Mouse (Mus musculus): ENCODE data around the gene Clstn2. TPM values are rescaled to one million over a fixed set of nuclear protein-coding genes. Genes with fewer than 3 reads are reported as not detected.

Gene Clstn2
- polyA plus RNA-seq, 1 experiment from 2014 or later: 15.3 TPM

DNA sequence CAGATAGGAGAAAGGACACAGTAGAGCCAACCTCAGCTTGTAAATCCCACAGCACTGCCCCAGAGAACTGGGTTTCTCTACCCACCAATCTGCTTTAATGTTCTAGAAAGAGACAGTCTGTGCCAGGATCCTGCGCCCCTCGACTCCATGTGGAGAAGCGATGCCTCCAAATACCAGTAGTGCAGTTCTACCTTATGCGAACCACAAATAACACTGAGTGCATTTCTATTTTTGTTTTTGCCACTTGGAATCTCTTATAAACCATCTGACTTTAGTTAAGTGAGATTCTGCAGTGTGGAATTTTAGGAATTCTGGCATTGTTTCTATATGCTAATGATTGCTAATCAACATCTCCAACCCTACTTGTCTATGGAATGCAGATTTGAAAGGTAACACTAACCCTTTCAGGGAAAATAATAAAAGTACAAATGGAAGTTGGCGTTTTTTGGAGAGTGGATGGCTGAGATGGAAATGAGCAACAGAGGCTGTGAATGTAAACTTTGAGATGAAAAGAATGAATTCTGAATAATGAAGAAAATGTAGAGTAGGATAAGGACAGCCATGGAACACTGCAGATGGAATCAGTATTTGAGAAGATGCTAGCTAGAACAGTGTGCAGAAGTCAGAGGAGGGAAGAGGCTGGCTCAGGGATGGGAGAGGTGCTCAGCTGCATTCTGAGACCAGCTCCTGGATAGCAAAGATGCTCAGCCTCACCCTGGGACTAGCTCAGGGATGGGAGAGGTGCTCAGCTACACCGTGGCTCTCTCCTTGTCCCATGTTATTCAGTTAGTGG, 617.9 kb downstream of the Clstn2 start:
- Histone ChIP-seq H3K4me3 (no peak overlapping the region), H3K9ac (no peak overlapping the region), H3K4me1 (replicated peaks) (no peaks in the 10 kb centered on the region), H3K4me2 (no peak overlapping the region), H3K27ac (replicated peaks) (no peak overlapping the region), H3K36me3 (no peaks in the 10 kb centered on the region), H3K9me3 (no peaks in the 10 kb centered on the region), H3K27me3 (no peaks in the 10 kb centered on the region)
- no peak for ATAC-seq (ENCODE audit: low FRiP score, low read depth)
- WGBS: 86% methylated on average over 6 of the region's 6 CpGs

DNA sequence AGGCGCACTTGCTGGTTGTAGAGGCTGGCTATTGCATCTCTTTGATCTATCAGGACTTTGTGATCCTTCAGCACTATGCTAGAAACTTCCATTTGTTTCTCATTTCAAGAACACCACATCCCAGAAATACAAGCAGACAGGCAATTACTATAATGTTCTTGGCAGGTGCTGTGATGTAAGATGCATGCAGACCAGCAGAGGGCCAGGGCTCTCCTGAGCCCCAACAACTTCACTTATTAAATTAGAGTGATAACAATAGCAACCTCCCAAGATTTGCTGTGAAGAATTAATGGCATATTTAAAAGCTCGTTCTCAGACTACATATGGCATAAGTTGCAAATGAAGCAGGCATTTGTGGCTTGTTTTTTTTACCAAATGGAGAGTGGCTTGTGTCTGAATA, 624.8 kb downstream of the Clstn2 start:
- WGBS: 81% methylated on average over 2 of the region's 2 CpGs
- no peak overlapping the region for H3K4me3 ChIP-seq
- no peaks in the 10 kb centered on the region for H3K36me3 ChIP-seq
- no peak for ATAC-seq (ENCODE audit: low FRiP score, low read depth)
- H3K27ac ChIP-seq (replicated peaks): no peak overlapping the region
- H3K9ac ChIP-seq: no peak overlapping the region
- no peaks in the 10 kb centered on the region for H3K9me3 ChIP-seq
- no peaks in the 10 kb centered on the region for H3K27me3 ChIP-seq
- H3K4me1 ChIP-seq (replicated peaks): no peaks in the 10 kb centered on the region
- no peak overlapping the region for H3K4me2 ChIP-seq
